Mouse (Mus musculus) adrenal gland, postnatal 14 days (tissue): ENCODE measurements around the gene Prickle4. TPM values are rescaled to one million over a fixed set of nuclear protein-coding genes. Genes with fewer than 3 reads are reported as not detected.

Experiments
- DNase-seq: peaks from one replicate; pipeline ENCODE4 v3.0.0; 2021; ENCODE audit warnings: mixed read lengths
- long read RNA-seq, 2 experiments: library from polyadenylated mRNA; stranded (forward); transcript quantifications; one replicate each; pipeline ENCODE4 v2.0.0; 2021
- total RNA-seq: library from RNA; stranded (reverse); gene quantifications from 2 replicates; pipeline ENCODE4 v1.2.3, GENCODE M21; 2021

Gene Prickle4
- total RNA-seq = 4.5 and 4.8 TPM in 2 replicates
- long read RNA-seq, experiment 1 = 0 reads
- long read RNA-seq, experiment 2 = 0 reads

- DNase-seq = peak; percentile 99
Observed at GRCm38 (mm10) chr17:47694503-47695336, at the start of gene Prickle4. TSS of gene Prickle4 (minus strand) at chr17:47694736.

- no peak for DNase-seq
Observed at GRCm38 (mm10) chr17:47744086-47744485, 49.5 kb upstream of the Prickle4 start.

GRCm38 (mm10) chr17:47742991-47743734, 48.6 kb upstream of the Prickle4 start:
- DNase-seq = peak; percentile 52

- no peak for DNase-seq
Observed at GRCm38 (mm10) chr17:47740186-47740585, 45.6 kb upstream of the Prickle4 start.

GRCm38 (mm10) chr17:47738879-47739798, 44.6 kb upstream of the Prickle4 start:
- DNase-seq = peak; percentile 39

GRCm38 (mm10) chr17:47738066-47738878, 43.7 kb upstream of the Prickle4 start:
- DNase-seq = peak; percentile 74

GRCm38 (mm10) chr17:47737271-47738065, 42.9 kb upstream of the Prickle4 start:
- peak; percentile 93 for DNase-seq

- peak; percentile 99 for DNase-seq
Observed at GRCm38 (mm10) chr17:47736856-47737255, 42.3 kb upstream of the Prickle4 start, which contains the start of gene Tfeb. TSS of gene Tfeb (plus strand) at chr17:47737030.

GRCm38 (mm10) chr17:47735553-47736100, 41.1 kb upstream of the Prickle4 start:
- DNase-seq = no peak

GRCm38 (mm10) chr17:47730633-47731575, 36.4 kb upstream of the Prickle4 start:
- DNase-seq = no peak

GRCm38 (mm10) chr17:47726566-47726965, 32.0 kb upstream of the Prickle4 start, which contains the start of gene Pgc:
TSS of gene Pgc (plus strand) at chr17:47726842.
- DNase-seq = no peak

- no peak for DNase-seq
Observed at GRCm38 (mm10) chr17:47721183-47721582, 26.6 kb upstream of the Prickle4 start.

- DNase-seq = no peak
Observed at GRCm38 (mm10) chr17:47715037-47715436, 20.5 kb upstream of the Prickle4 start.

GRCm38 (mm10) chr17:47712889-47713571, 18.5 kb upstream of the Prickle4 start:
- DNase-seq = no peak

- DNase-seq = no peak
Observed at GRCm38 (mm10) chr17:47711883-47712282, 17.3 kb upstream of the Prickle4 start.

- no peak for DNase-seq
Observed at GRCm38 (mm10) chr17:47710036-47710435, 15.5 kb upstream of the Prickle4 start.

- DNase-seq = no peak
Observed at GRCm38 (mm10) chr17:47708972-47709371, 14.4 kb upstream of the Prickle4 start.

GRCm38 (mm10) chr17:47707961-47708360, 13.4 kb upstream of the Prickle4 start:
- no peak for DNase-seq
